Mouse (Mus musculus) liver, adult 2 months (tissue): ENCODE data around the gene Znfx1. TPM values are rescaled to one million over a fixed set of nuclear protein-coding genes. Genes with fewer than 3 reads are reported as not detected.

ENCODE experiments used
- DNase-seq: peaks from one replicate; pipeline ENCODE4 v3.0.0-alpha.2; 2011; ENCODE audit warnings: low read depth, low spot score; ENCODE audit errors: extremely low read depth
- H3K27ac ChIP-seq: fragments of 200-500 bp; replicated peaks from 2 replicates; pipeline ENCODE4 v1.5.1; 2012; ENCODE audit warnings: low read depth, mild to moderate bottlenecking, control low read depth, inconsistent platforms, low read length; ENCODE audit not compliant: insufficient read depth
- H3K27me3 ChIP-seq: fragments of 200-500 bp; 2 replicates; pipeline ENCODE4 v1.6.1; 2012; ENCODE audit warnings: mild to moderate bottlenecking, moderate library complexity, low read length, inconsistent platforms; ENCODE audit not compliant: control insufficient read depth, insufficient read depth
- H3K36me3 ChIP-seq: fragments of 200-500 bp; 2 replicates; pipeline ENCODE4 v1.6.1; 2012; ENCODE audit warnings: low read length, inconsistent platforms; ENCODE audit not compliant: control insufficient read depth, insufficient read depth
- H3K4me1 ChIP-seq: fragments of 200-500 bp; 2 replicates; pipeline ENCODE4 v1.6.1; 2011; ENCODE audit warnings: low read length; ENCODE audit not compliant: control insufficient read depth, insufficient read depth
- H3K4me3 ChIP-seq: fragments of 200-500 bp; 2 replicates; pipeline ENCODE4 v1.5.1; 2011; ENCODE audit warnings: low read depth, mild to moderate bottlenecking, control low read depth, low read length, moderate library complexity; ENCODE audit not compliant: insufficient read depth
- H3K79me2 ChIP-seq: fragments of 200-500 bp; 2 replicates; pipeline ENCODE4 v1.6.1; 2012; ENCODE audit warnings: inconsistent platforms, mild to moderate bottlenecking, low read length, moderate library complexity; ENCODE audit not compliant: control insufficient read depth, insufficient read depth
- H3K9ac ChIP-seq: fragments of 200-500 bp; 2 replicates; pipeline ENCODE4 v1.6.1; 2012; ENCODE audit warnings: low read depth, mild to moderate bottlenecking, control low read depth, inconsistent platforms, low read length
- CTCF ChIP-seq: fragments of 200-500 bp; IDR thresholded peaks from 2 replicates; pipeline ENCODE4 v1.5.1; 2011; ENCODE audit warnings: low read depth, low read length, control low read depth
- POLR2A ChIP-seq: fragments of 200-500 bp; IDR thresholded peaks from 2 replicates; pipeline ENCODE4 v1.6.1; 2011; ENCODE audit warnings: low read length, control low read depth; ENCODE audit not compliant: insufficient read depth; ENCODE audit errors: extremely low read depth
- WGBS: fragments of 180-500 bp; shearing (Covaris S2); methylation state at CpG from one replicate; pipeline ENCODE4 v1.1.7; 2018; 5-methylcytosine and 5-hydroxymethylcytosine counted together
- polyA plus RNA-seq: library from polyadenylated mRNA; depleted of rRNA; stranded (reverse); fragments of >200 nt; gene quantifications from 2 replicates; pipeline ENCODE4 v1.2.3, GENCODE M21; 2012
- total RNA-seq: library from RNA; depleted of rRNA; stranded (reverse); fragments of >200 nt; gene quantifications from 2 replicates; pipeline ENCODE4 v1.2.3, GENCODE M21; 2014

The Znfx1 gene
- total and polyA plus RNA-seq, 2 experiments = 21.6 to 23.3 TPM

GRCm38 (mm10) chr2:167094688-167095087, 31.9 kb upstream of the Znfx1 start:
- H3K4me1 ChIP-seq = no peaks in the 10 kb centered on the region
- H3K27me3 ChIP-seq = no peaks in the 10 kb centered on the region
- no peak overlapping the region for H3K27ac ChIP-seq
- no peaks in the 10 kb centered on the region for H3K36me3 ChIP-seq
- 76% methylated on average over 4 of the region's 4 CpGs for WGBS
- TF ChIP-seq CTCF (no peak), POLR2A (no peak)
- no peak overlapping the region for H3K9ac ChIP-seq
- no peak overlapping the region for H3K4me3 ChIP-seq
- DNase-seq = no peak
- no peaks in the 10 kb centered on the region for H3K79me2 ChIP-seq

DNA sequence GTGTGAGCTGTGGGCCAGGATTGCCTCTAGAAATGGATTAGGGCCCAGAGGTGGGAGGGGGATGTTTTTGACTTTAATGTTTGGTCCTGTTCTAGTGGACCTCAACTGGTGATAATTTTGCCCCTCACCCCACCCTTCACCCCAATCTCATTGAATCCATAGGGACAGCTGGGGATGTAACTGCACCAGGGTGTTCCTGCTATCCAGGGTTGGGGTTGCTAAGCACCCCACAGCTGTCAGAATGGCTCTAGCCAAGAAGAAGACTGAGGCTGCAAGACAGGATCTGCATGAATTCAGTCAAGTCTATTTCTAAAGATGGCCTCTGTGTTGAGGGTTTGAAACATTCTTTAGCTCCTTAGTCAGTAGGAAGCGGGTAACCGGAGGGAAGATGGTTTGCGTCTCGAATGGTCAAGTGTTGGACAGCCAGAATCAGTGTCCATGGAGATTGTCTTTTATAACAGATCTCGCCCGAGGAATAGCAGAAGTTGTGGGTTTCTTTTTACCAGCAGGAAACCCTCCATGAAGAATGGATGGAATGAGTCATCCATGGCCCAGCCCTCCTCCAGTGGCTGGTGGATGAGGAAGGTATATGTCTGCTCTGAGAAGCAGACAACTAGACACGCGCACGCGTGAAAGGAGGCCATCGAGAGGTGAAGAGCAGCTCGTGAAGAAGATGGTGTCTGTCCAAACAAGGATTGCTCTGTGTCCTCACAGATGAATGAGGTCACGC, 30.5 kb upstream of the Znfx1 start:
- H3K27ac ChIP-seq = no peak overlapping the region
- no peaks in the 10 kb centered on the region for H3K27me3 ChIP-seq
- WGBS = 89% methylated on average over 13 of the region's 13 CpGs
- TF ChIP-seq CTCF = no peak
- no peak for TF ChIP-seq POLR2A
- H3K4me3 ChIP-seq = no peak overlapping the region
- no peaks in the 10 kb centered on the region for H3K4me1 ChIP-seq
- no peak for DNase-seq
- no peaks in the 10 kb centered on the region for H3K36me3 ChIP-seq
- H3K9ac ChIP-seq = no peak overlapping the region
- H3K79me2 ChIP-seq = no peaks in the 10 kb centered on the region

GRCm38 (mm10) chr2:167090271-167090670, 27.5 kb upstream of the Znfx1 start:
- Histone ChIP-seq H3K27me3 (no peaks in the 10 kb centered on the region), H3K79me2 (no peaks in the 10 kb centered on the region), H3K36me3 (no peaks in the 10 kb centered on the region), H3K4me3 (no peak overlapping the region), H3K27ac (no peak overlapping the region), H3K4me1 (no peaks in the 10 kb centered on the region), H3K9ac (no peak overlapping the region)
- DNase-seq = no peak
- TF ChIP-seq CTCF (no peak), POLR2A (no peak)
- 72% methylated on average over 1 of the region's 1 CpGs for WGBS

DNA sequence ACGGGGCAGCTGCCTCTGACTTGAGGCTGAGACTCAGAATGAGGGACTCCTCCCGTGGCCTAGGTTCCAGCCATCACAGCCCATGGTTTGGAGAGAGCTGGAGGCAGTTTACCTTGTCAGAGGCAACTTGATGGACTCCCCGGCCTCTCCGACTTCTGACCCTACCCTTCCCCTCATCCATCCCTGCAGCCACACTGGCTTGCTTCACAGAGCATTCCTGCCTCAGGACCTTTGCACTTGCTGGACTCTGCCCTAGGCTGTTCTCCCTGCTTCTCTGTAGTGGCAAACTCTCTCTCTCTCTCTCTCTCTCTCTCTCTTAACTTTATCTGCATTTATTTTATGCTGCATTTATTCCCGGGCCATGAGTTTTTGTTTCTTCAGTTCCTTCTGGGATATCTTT, 24.0 kb upstream of the Znfx1 start:
- Histone ChIP-seq H3K27ac (no peak overlapping the region), H3K36me3 (no peaks in the 10 kb centered on the region), H3K4me1 (no peaks in the 10 kb centered on the region), H3K27me3 (no peaks in the 10 kb centered on the region), H3K9ac (no peak overlapping the region), H3K79me2 (no peaks in the 10 kb centered on the region), H3K4me3 (no peak overlapping the region)
- TF ChIP-seq CTCF (no peak), POLR2A (no peak)
- DNase-seq = no peak
- 61% methylated on average over 5 of the region's 5 CpGs for WGBS

GRCm38 (mm10) chr2:167086092-167086491, 23.3 kb upstream of the Znfx1 start:
- Histone ChIP-seq H3K4me3 (no peak overlapping the region), H3K27me3 (no peaks in the 10 kb centered on the region), H3K27ac (no peak overlapping the region), H3K79me2 (no peaks in the 10 kb centered on the region), H3K4me1 (no peaks in the 10 kb centered on the region), H3K9ac (no peak overlapping the region), H3K36me3 (no peaks in the 10 kb centered on the region)
- WGBS = 71% methylated on average over 11 of the region's 11 CpGs
- no peak for TF ChIP-seq CTCF
- no peak for TF ChIP-seq POLR2A
- DNase-seq = no peak

GRCm38 (mm10) chr2:167081639-167082038, 18.8 kb upstream of the Znfx1 start:
- TF ChIP-seq CTCF (no peak), POLR2A (no peak)
- no peak overlapping the region for H3K4me3 ChIP-seq
- H3K27me3 ChIP-seq = no peaks in the 10 kb centered on the region
- H3K9ac ChIP-seq = no peak overlapping the region
- no peak for DNase-seq
- no peak overlapping the region for H3K27ac ChIP-seq
- H3K4me1 ChIP-seq = no peaks in the 10 kb centered on the region
- no peaks in the 10 kb centered on the region for H3K79me2 ChIP-seq
- no peaks in the 10 kb centered on the region for H3K36me3 ChIP-seq
- 35% methylated on average over 4 of the region's 4 CpGs for WGBS
